Mouse (Mus musculus): ENCODE measurements around the gene Fam160a2.
"Not testable (repeated sequence)": the region's sequence is repeated elsewhere in the genome, so short reads cannot be mapped to it uniquely, and the experiment has no call there.

Gene Fam160a2

GRCm38 (mm10) chr7:105390236-105390635, 9.6 kb downstream of the Fam160a2 start:
- DNase-seq: no peak

- DNase-seq: no peak
Observed at GRCm38 (mm10) chr7:105387696-105388095, 12.2 kb downstream of the Fam160a2 start.

- DNase-seq: no peak
Observed at GRCm38 (mm10) chr7:105380329-105380728, 19.5 kb downstream of the Fam160a2 start.

- DNase-seq: no peak
Observed at GRCm38 (mm10) chr7:105374866-105375265, 25.0 kb downstream of the Fam160a2 start, which contains the start of gene Gm5901. Gene Gm5901, plus strand, starts transcription at chr7:105375038.

GRCm38 (mm10) chr7:105373976-105374375, 25.9 kb downstream of the Fam160a2 start:
- peak; percentile 65 for DNase-seq

GRCm38 (mm10) chr7:105373509-105373908, 26.3 kb downstream of the Fam160a2 start:
- no peak for DNase-seq

GRCm38 (mm10) chr7:105372912-105373311, 26.9 kb downstream of the Fam160a2 start:
- no peak for DNase-seq

GRCm38 (mm10) chr7:105368521-105368920, 31.3 kb downstream of the Fam160a2 start:
- no peak for DNase-seq

- DNase-seq: no peak
Observed at GRCm38 (mm10) chr7:105367930-105368329, 31.9 kb downstream of the Fam160a2 start, which contains the start of gene Olfr692. Gene Olfr692, plus strand, starts transcription at chr7:105368230.

- no peak for DNase-seq
Observed at GRCm38 (mm10) chr7:105367268-105367667, 32.6 kb downstream of the Fam160a2 start.

- no peak for DNase-seq
Observed at GRCm38 (mm10) chr7:105361713-105362112, 38.1 kb downstream of the Fam160a2 start.

- DNase-seq: not testable (repeated sequence)
Observed at GRCm38 (mm10) chr7:105356487-105356886, 43.4 kb downstream of the Fam160a2 start.

GRCm38 (mm10) chr7:105356064-105356463, 43.8 kb downstream of the Fam160a2 start:
- not testable (repeated sequence) for DNase-seq

- no peak for DNase-seq
Observed at GRCm38 (mm10) chr7:105342752-105343151, 57.1 kb downstream of the Fam160a2 start.

GRCm38 (mm10) chr7:105342170-105342569, 57.7 kb downstream of the Fam160a2 start, which contains the start of gene Olfr691:
Gene Olfr691, minus strand, starts transcription at chr7:105342270.
- no peak for DNase-seq

GRCm38 (mm10) chr7:105334004-105334403, 65.8 kb downstream of the Fam160a2 start, which contains the start of gene Olfr690:
Gene Olfr690, minus strand, starts transcription at chr7:105334104.
- no peak for DNase-seq

- no peak for DNase-seq
Observed at GRCm38 (mm10) chr7:105325302-105325701, 74.6 kb downstream of the Fam160a2 start.
